ENCODE assay signal across 8 mouse cellular contexts in the genomic region with DNA sequence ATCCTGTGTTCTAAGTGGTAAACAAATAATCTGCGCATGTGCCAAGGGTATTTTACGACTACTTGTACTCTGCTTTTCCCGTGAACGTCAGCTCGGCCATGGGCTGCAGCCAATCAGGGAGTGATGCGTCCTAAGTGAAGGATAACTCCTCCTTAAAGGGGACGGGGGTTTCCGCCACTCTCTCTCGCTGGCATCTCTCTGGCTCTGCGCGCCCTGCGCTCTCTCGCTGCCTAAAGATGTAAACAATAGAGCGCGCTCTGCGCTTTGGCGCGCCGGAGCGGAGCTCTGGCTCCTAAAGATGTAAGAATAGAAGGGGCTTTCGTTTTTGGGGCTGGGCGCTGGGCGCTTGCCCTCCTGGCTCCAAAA.
DNase-seq lines count a peak whose midpoint lies in the region; ATAC-seq and TF ChIP-seq lines count a peak whose summit lies in the region.
"Not testable (repeated sequence)": the region's sequence is repeated elsewhere in the genome, so short reads cannot be mapped to it uniquely, and the experiment has no call there.

No protein-coding gene starts in this region.

- H3K27me3 ChIP-seq in hindbrain, embryonic 13.5 days; liver, embryonic 14.5 days (ENCODE audit: control insufficient read depth, insufficient read depth, low read length); testis, adult 2 months (ENCODE audit: control insufficient read depth, insufficient read depth, low read length): not testable (repeated sequence)

- peak overlapping the region; percentile 78 for H3K9ac ChIP-seq in hindbrain, embryonic 13.5 days
- H3K9ac ChIP-seq in liver, embryonic 14.5 days (replicated peaks): not testable (repeated sequence)

- H3K4me1 ChIP-seq in hindbrain, embryonic 13.5 days (replicated peaks); liver, embryonic 14.5 days (replicated peaks; ENCODE audit: control insufficient read depth in 2 of 2, insufficient read depth in 2 of 2, low read length in 1 of 2); testis, adult 2 months (ENCODE audit: control insufficient read depth, insufficient read depth, low read length): not testable (repeated sequence)

- peak; percentile 43 for DNase-seq in R1 (ENCODE audit: low read depth, low spot score)
- DNase-seq in cerebellum, postnatal 25 days: peak; percentile 47 to 50
- DNase-seq in gastrocnemius, adult 2 months: peak; percentile 18
- peak; percentile 38 to 55 for DNase-seq in layer of hippocampus, adult 8-10 months (ENCODE audit: low spot score in 2 of 2)
- not testable (repeated sequence) for DNase-seq in liver, embryonic 14.5 days (ENCODE audit: low read depth in 3 of 3, low spot score in 3 of 3)
- DNase-seq in natural killer cell, adult 2 months (ENCODE audit: low spot score in 2 of 2): peak; percentile 66 to 73

- TF ChIP-seq EP300 in liver, embryonic 14.5 days (IDR thresholded peaks at IDR 0.05; ENCODE audit: low read depth): not testable (repeated sequence)

- 16% methylated on average over 23 of the region's 23 CpGs for WGBS in hindbrain, embryonic 13.5 days
- 26% methylated on average over 18 of the region's 23 CpGs for whole genome bisulfite sequencing in liver, embryonic 14.5 days (ENCODE audit: insufficient replicate concordance)

- peak overlapping the region; percentile 65 for H3K4me2 ChIP-seq in hindbrain, embryonic 13.5 days
- H3K4me2 ChIP-seq in liver, embryonic 14.5 days (ENCODE audit: low read depth): peak overlapping the region; percentile 60

- ATAC-seq in hindbrain, embryonic 13.5 days (ENCODE audit: low FRiP score): peak; percentile 82
- ATAC-seq in liver, embryonic 14.5 days (ENCODE audit: insufficient read depth): 0 out of 2 replicates have a peak, but pooled peaks have one; percentile 21

- peak overlapping the region; percentile 67 for H3K4me3 ChIP-seq in gastrocnemius, adult 2 months
- H3K4me3 ChIP-seq in hindbrain, embryonic 13.5 days: peak overlapping the region; percentile 45
- peak overlapping the region; percentile 34 to 45 for H3K4me3 ChIP-seq in liver, embryonic 14.5 days (ENCODE audit: insufficient read depth in 1 of 2, low read depth in 2 of 2, low read length in 2 of 2)
- H3K4me3 ChIP-seq in testis, adult 2 months (ENCODE audit: control insufficient read depth, low read depth, low read length): peak overlapping the region; percentile 34

- H3K27ac ChIP-seq in gastrocnemius, adult 2 months: peak overlapping the region; percentile 72
- peak overlapping the region; percentile 89 for H3K27ac ChIP-seq in hindbrain, embryonic 13.5 days
- not testable (repeated sequence) for H3K27ac ChIP-seq in liver, embryonic 14.5 days; testis, adult 2 months (ENCODE audit: control insufficient read depth, insufficient read depth, low read depth, low read length)

- intact Hi-C loops in gastrocnemius, adult 2 months (cut with DNase I): not testable (repeated sequence)

- H3K9me3 ChIP-seq in hindbrain, embryonic 13.5 days; liver, embryonic 14.5 days (ENCODE audit: control insufficient read depth, low read length): not testable (repeated sequence)

- not testable (repeated sequence) for TF ChIP-seq CTCF in gastrocnemius, adult 2 months (IDR thresholded peaks at IDR 0.05); liver, embryonic 14.5 days (IDR thresholded peaks at IDR 0.05; ENCODE audit: low read depth); testis, adult 2 months (IDR thresholded peaks at IDR 0.05; ENCODE audit: control insufficient read depth, insufficient read depth, insufficient replicate concordance, low read depth, low read length)

- TF ChIP-seq POLR2A in testis, adult 2 months (IDR thresholded peaks at IDR 0.05; ENCODE audit: control insufficient read depth, low read depth, low read length): not testable (repeated sequence)

- H3K36me3 ChIP-seq in hindbrain, embryonic 13.5 days; liver, embryonic 14.5 days (replicated peaks; ENCODE audit: control insufficient read depth, insufficient read depth, low read depth); testis, adult 2 months (ENCODE audit: control insufficient read depth, insufficient read depth, low read length): not testable (repeated sequence)
